Mouse (Mus musculus) forebrain, embryonic 14.5 days (tissue): ENCODE measurements around the gene Samhd1. TPM values are rescaled to one million over a fixed set of nuclear protein-coding genes. Genes with fewer than 3 reads are reported as not detected.

ENCODE experiments used
- ATAC-seq: fragments of 200-750 bp; cut with Nextera tagmentation; 2 replicates; pipeline ENCODE4 v1.8.0; 2017; ENCODE audit warnings: mild to moderate bottlenecking, moderate library complexity
- DNase-seq: peaks from one replicate; pipeline ENCODE4 v3.0.0-alpha.2; 2015; ENCODE audit warnings: low spot score
- H3K27ac ChIP-seq: fragments of 300-500 bp; sonication (generic); 2 replicates; pipeline ENCODE4 v1.5.1; 2014; ENCODE audit warnings: low read depth, mild to moderate bottlenecking, control low read depth, low read length, moderate library complexity
- H3K27me3 ChIP-seq: fragments of 300-500 bp; sonication (generic); replicated peaks from 2 replicates; pipeline ENCODE4 v1.6.1; 2014; ENCODE audit warnings: low read length, control low read depth, mixed read lengths; ENCODE audit not compliant: control insufficient read depth, insufficient read depth
- H3K36me3 ChIP-seq: fragments of 300-500 bp; sonication (generic); 2 replicates; pipeline ENCODE4 v1.6.1; 2014; ENCODE audit warnings: low read length, control low read depth; ENCODE audit not compliant: control insufficient read depth, insufficient read depth
- H3K4me1 ChIP-seq: fragments of 300-500 bp; sonication (generic); 2 replicates; pipeline ENCODE4 v1.6.1; 2014; ENCODE audit warnings: antibody characterized with exemption, low read length, control low read depth; ENCODE audit not compliant: control insufficient read depth, insufficient read depth
- H3K4me2 ChIP-seq: fragments of 300-500 bp; sonication (generic); 2 replicates; pipeline ENCODE4 v1.6.1; 2014; ENCODE audit warnings: mild to moderate bottlenecking, control low read depth, low read length
- H3K4me3 ChIP-seq: fragments of 300-500 bp; sonication (generic); 2 replicates; pipeline ENCODE4 v1.5.1; 2014; ENCODE audit warnings: low read depth, low read length, control low read depth
- H3K9ac ChIP-seq: fragments of 300-500 bp; sonication (generic); 2 replicates; pipeline ENCODE4 v1.6.1; 2014; ENCODE audit warnings: mild to moderate bottlenecking, low read length, control low read depth, moderate library complexity
- H3K9me3 ChIP-seq: fragments of 300-500 bp; sonication (generic); replicated peaks from 2 replicates; pipeline ENCODE4 v1.6.1; 2016; ENCODE audit warnings: low read length, control low read depth, mixed read lengths; ENCODE audit not compliant: control insufficient read depth
- WGBS: fragments of 180-500 bp; shearing (Covaris S2); extraction: QIAGEN DNeasy Blood & Tissue Kit; methylation state at CpG from one replicate; pipeline ENCODE4 v1.1.7; 2014; 5-methylcytosine and 5-hydroxymethylcytosine counted together
- polyA plus RNA-seq: library from polyadenylated mRNA; unstranded; fragments of >200 nt; fragmentation: Nextera tagmentation; extraction: Ambion mirVana; gene quantifications from 2 replicates; pipeline ENCODE4 v1.2.1, GENCODE M21; 2014

Samhd1 gene
- polyA plus RNA-seq, 1 experiment from 2014 or later, result 13.6 TPM

DNA sequence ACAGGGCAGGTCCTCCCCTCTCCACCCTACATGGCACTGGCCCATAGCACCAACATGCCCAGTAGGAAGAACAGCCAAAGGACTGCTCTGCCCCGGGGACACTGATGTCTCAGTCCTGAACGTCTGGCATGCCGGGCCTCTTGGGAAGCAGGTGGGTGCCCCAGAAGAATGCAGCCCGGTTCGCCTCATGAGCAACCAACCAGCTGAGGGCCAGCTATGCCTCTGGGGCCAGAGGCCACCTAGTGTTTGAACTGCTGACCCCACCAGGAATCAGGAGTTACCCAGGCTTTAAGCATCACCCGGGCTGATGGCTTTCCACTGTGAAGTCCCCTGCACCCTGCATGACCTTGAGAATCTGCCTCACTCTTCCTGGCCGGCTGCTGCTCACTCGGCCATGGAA, 82.6 kb downstream of the Samhd1 start:
- no peaks in the 10 kb centered on the region for H3K27me3 ChIP-seq
- no peaks in the 10 kb centered on the region for H3K9me3 ChIP-seq
- DNase-seq, result no peak
- no peak overlapping the region for H3K4me2 ChIP-seq
- no peak overlapping the region for H3K4me3 ChIP-seq
- no peak for ATAC-seq
- 92% methylated on average over 8 of the region's 8 CpGs for WGBS
- H3K9ac ChIP-seq, result no peak overlapping the region
- H3K4me1 ChIP-seq, result peaks cover 32% of the 10 kb centered on the region
- H3K27ac ChIP-seq, result no peak overlapping the region
- H3K36me3 ChIP-seq, result peaks cover 68% of the 10 kb centered on the region

- 22% methylated on average over 8 of the region's 8 CpGs for WGBS
- Histone ChIP-seq H3K9ac (peak overlapping the region; percentile 29; the same call in 1 of the 2 replicates), H3K27me3 (no peaks in the 10 kb centered on the region), H3K4me2 (peak overlapping the region; percentile 37), H3K4me3 (no peak overlapping the region), H3K4me1 (peaks cover 32% of the 10 kb centered on the region), H3K36me3 (peaks cover 74% of the 10 kb centered on the region), H3K9me3 (no peaks in the 10 kb centered on the region), H3K27ac (peak overlapping the region; percentile 93)
- DNase-seq (peak; percentile 93), ATAC-seq (peak; percentile 90)
Measured at GRCm38 (mm10) chr2:157049831-157050243, 85.2 kb downstream of the Samhd1 start.

- Histone ChIP-seq H3K4me3 (no peak overlapping the region), H3K27ac (peak overlapping the region; percentile 93), H3K4me2 (0 out of 2 replicates have a peak overlapping the region, but pooled peaks have one; percentile 2), H3K27me3 (no peaks in the 10 kb centered on the region), H3K9ac (peak overlapping the region; percentile 32), H3K4me1 (peaks cover 32% of the 10 kb centered on the region), H3K9me3 (no peaks in the 10 kb centered on the region), H3K36me3 (peaks cover 73% of the 10 kb centered on the region)
- WGBS, result 75% methylated on average over 13 of the region's 13 CpGs
- ATAC-seq (peak; percentile 15; the same call in 1 of the 2 replicates), DNase-seq (peak; percentile 56)
Measured at GRCm38 (mm10) chr2:157048395-157049181, 86.5 kb downstream of the Samhd1 start.

Other genes starting within 250 kb of the Samhd1 start
- 0.09 and 0.11 TPM in 2 replicates for gene Sla2, start 248.1 kb downstream of the Samhd1 start, polyA plus RNA-seq
- gene Ndrg3, start 143.2 kb downstream of the Samhd1 start, polyA plus RNA-seq, result 93.6 and 106 TPM in 2 replicates
- gene Dsn1, start 128.1 kb downstream of the Samhd1 start, polyA plus RNA-seq, result 24.5 and 27.7 TPM in 2 replicates
- 5.9 and 8.1 TPM in 2 replicates for gene Soga1, start 56.0 kb downstream of the Samhd1 start, polyA plus RNA-seq
- gene Tldc2, start 48.2 kb downstream of the Samhd1 start, polyA plus RNA-seq, result not detected in 2 replicates
- gene Rbl1, start 69.3 kb upstream of the Samhd1 start, polyA plus RNA-seq, result 12.1 and 16.1 TPM in 2 replicates
- gene Rpn2, start 143.8 kb upstream of the Samhd1 start, polyA plus RNA-seq, result 163 and 183 TPM in 2 replicates
- 0.13 and 0.37 TPM in 2 replicates for gene Mroh8, start 144.3 kb upstream of the Samhd1 start, polyA plus RNA-seq
- gene Ghrh, start 212.2 kb upstream of the Samhd1 start, polyA plus RNA-seq, result 1.1 and 2.5 TPM in 2 replicates
- 72.7 and 78.5 TPM in 2 replicates for gene Manbal, start 232.3 kb upstream of the Samhd1 start, polyA plus RNA-seq